Mouse (Mus musculus): Measurements from ENCODE around the gene Dcun1d4. TPM values are rescaled to one million over a fixed set of nuclear protein-coding genes. Genes with fewer than 3 reads are reported as not detected.

The Dcun1d4 gene
- polyA plus RNA-seq, 1 experiment from 2014 or later = 24.1 TPM

- ATAC-seq (ENCODE audit: low FRiP score, low TSS enrichment) = no peak
- WGBS = 90% methylated on average over 2 of the region's 2 CpGs
Observed at GRCm38 (mm10) chr5:73540511-73540871, 59.7 kb downstream of the Dcun1d4 start.

GRCm38 (mm10) chr5:73544111-73544753 lies 63.4 kb downstream of the Dcun1d4 start:
- Histone ChIP-seq H3K36me3 (ENCODE audit: insufficient read depth, low read length) (no peaks in the 10 kb centered on the region), H3K9me3 (ENCODE audit: low read length) (no peaks in the 10 kb centered on the region), H3K4me2 (replicated peaks; ENCODE audit: low read depth, low read length) (no peak overlapping the region), H3K4me3 (ENCODE audit: low read length) (no peak overlapping the region), H3K27ac (ENCODE audit: low read length) (peak overlapping the region; percentile 58), H3K9ac (replicated peaks; ENCODE audit: low read length) (no peak overlapping the region), H3K27me3 (ENCODE audit: insufficient read depth, low read length) (no peaks in the 10 kb centered on the region), H3K4me1 (ENCODE audit: insufficient read depth, low read length) (peaks cover 34% of the 10 kb centered on the region)
- 23% methylated on average over 10 of the region's 10 CpGs for WGBS
- no peak for ATAC-seq (ENCODE audit: low FRiP score, low TSS enrichment)

More at GRCm38 (mm10) chr5:73540511-73540871, 59.7 kb downstream of the Dcun1d4 start:
- Histone ChIP-seq H3K27me3 (ENCODE audit: insufficient read depth, low read length) (no peaks in the 10 kb centered on the region), H3K4me3 (ENCODE audit: low read length) (no peak overlapping the region), H3K9me3 (ENCODE audit: low read length) (no peaks in the 10 kb centered on the region), H3K4me2 (replicated peaks; ENCODE audit: low read depth, low read length) (no peak overlapping the region), H3K36me3 (ENCODE audit: insufficient read depth, low read length) (0 out of 2 replicates have a peak, but pooled peaks cover 2% of the 10 kb centered on the region), H3K27ac (ENCODE audit: low read length) (no peak overlapping the region), H3K9ac (replicated peaks; ENCODE audit: low read length) (no peak overlapping the region), H3K4me1 (ENCODE audit: insufficient read depth, low read length) (peaks cover 21% of the 10 kb centered on the region)

- ATAC-seq (ENCODE audit: low FRiP score, low TSS enrichment) = peak; percentile 84
Observed at GRCm38 (mm10) chr5:73545641-73546040, 64.8 kb downstream of the Dcun1d4 start.

GRCm38 (mm10) chr5:73547252-73547651 lies 66.5 kb downstream of the Dcun1d4 start:
- Histone ChIP-seq H3K4me3 (ENCODE audit: low read length) (no peak overlapping the region), H3K4me1 (ENCODE audit: insufficient read depth, low read length) (peaks cover 34% of the 10 kb centered on the region), H3K9ac (replicated peaks; ENCODE audit: low read length) (no peak overlapping the region), H3K36me3 (ENCODE audit: insufficient read depth, low read length) (no peaks in the 10 kb centered on the region), H3K27me3 (ENCODE audit: insufficient read depth, low read length) (no peaks in the 10 kb centered on the region), H3K4me2 (replicated peaks; ENCODE audit: low read depth, low read length) (no peak overlapping the region), H3K9me3 (ENCODE audit: low read length) (no peaks in the 10 kb centered on the region), H3K27ac (ENCODE audit: low read length) (no peak overlapping the region)
- WGBS = 76% methylated on average over 7 of the region's 7 CpGs
- ATAC-seq (ENCODE audit: low FRiP score, low TSS enrichment) = no peak

More at GRCm38 (mm10) chr5:73545641-73546040, 64.8 kb downstream of the Dcun1d4 start:
- 51% methylated on average over 6 of the region's 6 CpGs for WGBS
- Histone ChIP-seq H3K36me3 (ENCODE audit: insufficient read depth, low read length) (no peaks in the 10 kb centered on the region), H3K4me3 (ENCODE audit: low read length) (no peak overlapping the region), H3K9ac (replicated peaks; ENCODE audit: low read length) (no peak overlapping the region), H3K27ac (ENCODE audit: low read length) (0 out of 2 replicates have a peak overlapping the region, but pooled peaks have one; percentile 31), H3K4me1 (ENCODE audit: insufficient read depth, low read length) (peaks cover 34% of the 10 kb centered on the region), H3K9me3 (ENCODE audit: low read length) (no peaks in the 10 kb centered on the region), H3K27me3 (ENCODE audit: insufficient read depth, low read length) (no peaks in the 10 kb centered on the region), H3K4me2 (replicated peaks; ENCODE audit: low read depth, low read length) (no peak overlapping the region)

DNA sequence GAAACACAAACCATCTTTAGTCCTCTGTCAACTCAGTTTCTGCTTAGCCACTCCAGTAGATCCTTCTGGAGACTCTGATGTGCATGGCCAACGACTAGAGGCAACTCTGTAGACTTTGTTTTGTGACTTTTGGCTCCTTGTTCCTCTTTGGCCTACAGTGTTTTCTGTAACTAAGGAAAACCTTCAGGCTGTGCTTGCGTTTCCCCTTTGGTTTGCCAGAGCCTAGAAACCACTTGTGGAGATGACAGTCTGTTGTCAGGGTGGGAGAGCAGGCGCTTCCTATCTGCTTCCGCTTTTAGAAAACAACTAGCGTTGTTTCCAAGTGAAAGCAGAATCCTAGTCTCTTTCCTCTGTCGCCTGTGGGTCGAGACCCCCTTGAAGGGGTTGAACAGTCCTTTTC lies 67.4 kb downstream of the Dcun1d4 start:
- Histone ChIP-seq H3K9me3 (ENCODE audit: low read length) (no peaks in the 10 kb centered on the region), H3K9ac (replicated peaks; ENCODE audit: low read length) (no peak overlapping the region), H3K4me1 (ENCODE audit: insufficient read depth, low read length) (peaks cover 34% of the 10 kb centered on the region), H3K27ac (ENCODE audit: low read length) (no peak overlapping the region), H3K27me3 (ENCODE audit: insufficient read depth, low read length) (no peaks in the 10 kb centered on the region), H3K4me2 (replicated peaks; ENCODE audit: low read depth, low read length) (no peak overlapping the region), H3K4me3 (ENCODE audit: low read length) (no peak overlapping the region), H3K36me3 (ENCODE audit: insufficient read depth, low read length) (0 out of 2 replicates have a peak, but pooled peaks cover 3% of the 10 kb centered on the region)
- 89% methylated on average over 7 of the region's 7 CpGs for WGBS
- no peak for ATAC-seq (ENCODE audit: low FRiP score, low TSS enrichment)

- no peak overlapping the region for H3K27ac ChIP-seq (ENCODE audit: low read length)
- no peaks in the 10 kb centered on the region for H3K27me3 ChIP-seq (ENCODE audit: insufficient read depth, low read length)
- no peak overlapping the region for H3K9ac ChIP-seq (replicated peaks; ENCODE audit: low read length)
- H3K4me1 ChIP-seq (ENCODE audit: insufficient read depth, low read length) = peaks cover 29% of the 10 kb centered on the region
- no peak overlapping the region for H3K4me2 ChIP-seq (replicated peaks; ENCODE audit: low read depth, low read length)
- no peak overlapping the region for H3K4me3 ChIP-seq (ENCODE audit: low read length)
- no peak for ATAC-seq (ENCODE audit: low FRiP score, low TSS enrichment)
- 0 out of 2 replicates have a peak, but pooled peaks cover 3% of the 10 kb centered on the region for H3K36me3 ChIP-seq (ENCODE audit: insufficient read depth, low read length)
- 97% methylated on average over 1 of the region's 1 CpGs for WGBS
- no peaks in the 10 kb centered on the region for H3K9me3 ChIP-seq (ENCODE audit: low read length)
Observed at GRCm38 (mm10) chr5:73548838-73549237, 68.0 kb downstream of the Dcun1d4 start.

DNA sequence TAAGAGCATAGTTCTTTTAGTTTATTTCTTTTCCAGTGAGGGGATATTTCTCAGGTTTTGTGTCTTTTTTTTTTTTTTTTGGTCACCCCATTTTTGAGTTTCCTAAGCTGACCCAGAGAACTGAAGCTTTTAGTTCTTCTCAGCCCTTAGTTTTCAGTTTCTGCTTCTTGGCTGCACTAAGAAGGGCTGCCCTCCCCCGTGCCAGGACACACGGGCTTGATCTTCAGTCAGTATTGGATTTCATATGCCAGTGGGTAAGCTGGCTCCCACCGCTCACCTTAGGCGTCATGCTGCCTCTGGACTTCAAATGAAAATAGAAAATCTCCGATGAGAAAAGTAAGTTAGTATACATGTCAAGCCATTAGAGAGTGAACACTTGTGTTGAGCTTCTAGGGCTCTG lies 71.0 kb downstream of the Dcun1d4 start:
- H3K4me1 ChIP-seq (ENCODE audit: insufficient read depth, low read length) = peaks cover 5% of the 10 kb centered on the region; the same call in 1 of the 2 replicates
- no peak for ATAC-seq (ENCODE audit: low FRiP score, low TSS enrichment)
- WGBS = 51% methylated on average over 5 of the region's 5 CpGs
- H3K27me3 ChIP-seq (ENCODE audit: insufficient read depth, low read length) = no peaks in the 10 kb centered on the region
- H3K4me3 ChIP-seq (ENCODE audit: low read length) = no peak overlapping the region
- H3K4me2 ChIP-seq (replicated peaks; ENCODE audit: low read depth, low read length) = no peak overlapping the region
- no peak overlapping the region for H3K9ac ChIP-seq (replicated peaks; ENCODE audit: low read length)
- no peak overlapping the region for H3K27ac ChIP-seq (ENCODE audit: low read length)
- H3K9me3 ChIP-seq (ENCODE audit: low read length) = no peaks in the 10 kb centered on the region
- 0 out of 2 replicates have a peak, but pooled peaks cover 3% of the 10 kb centered on the region for H3K36me3 ChIP-seq (ENCODE audit: insufficient read depth, low read length)

DNA sequence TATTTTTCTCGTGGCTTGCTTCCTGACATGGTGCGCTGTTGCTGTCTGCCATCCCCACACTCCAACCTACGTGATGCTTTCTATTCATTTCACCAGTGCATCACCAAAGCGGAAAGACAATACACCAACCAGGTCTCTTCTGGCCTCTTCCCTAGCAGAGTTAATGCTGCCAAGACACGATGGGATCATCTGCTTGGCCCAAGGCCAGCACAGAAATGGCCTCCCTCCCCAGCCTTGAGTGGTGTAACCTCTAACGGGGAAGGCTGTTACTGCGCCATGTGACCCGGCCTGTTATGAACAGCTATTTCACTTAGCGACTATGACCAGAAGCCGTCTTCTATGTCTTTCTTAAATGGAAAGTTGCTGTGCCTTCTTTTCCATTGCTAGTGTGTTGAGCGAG lies 73.1 kb downstream of the Dcun1d4 start:
- H3K27me3 ChIP-seq (ENCODE audit: insufficient read depth, low read length) = no peaks in the 10 kb centered on the region
- H3K9me3 ChIP-seq (ENCODE audit: low read length) = no peaks in the 10 kb centered on the region
- ATAC-seq (ENCODE audit: low FRiP score, low TSS enrichment) = no peak
- WGBS = 92% methylated on average over 11 of the region's 11 CpGs
- H3K4me3 ChIP-seq (ENCODE audit: low read length) = no peak overlapping the region
- H3K4me2 ChIP-seq (replicated peaks; ENCODE audit: low read depth, low read length) = no peak overlapping the region
- H3K36me3 ChIP-seq (ENCODE audit: insufficient read depth, low read length) = peaks cover 13% of the 10 kb centered on the region
- no peak overlapping the region for H3K27ac ChIP-seq (ENCODE audit: low read length)
- H3K4me1 ChIP-seq (ENCODE audit: insufficient read depth, low read length) = no peaks in the 10 kb centered on the region
- H3K9ac ChIP-seq (replicated peaks; ENCODE audit: low read length) = no peak overlapping the region

DNA sequence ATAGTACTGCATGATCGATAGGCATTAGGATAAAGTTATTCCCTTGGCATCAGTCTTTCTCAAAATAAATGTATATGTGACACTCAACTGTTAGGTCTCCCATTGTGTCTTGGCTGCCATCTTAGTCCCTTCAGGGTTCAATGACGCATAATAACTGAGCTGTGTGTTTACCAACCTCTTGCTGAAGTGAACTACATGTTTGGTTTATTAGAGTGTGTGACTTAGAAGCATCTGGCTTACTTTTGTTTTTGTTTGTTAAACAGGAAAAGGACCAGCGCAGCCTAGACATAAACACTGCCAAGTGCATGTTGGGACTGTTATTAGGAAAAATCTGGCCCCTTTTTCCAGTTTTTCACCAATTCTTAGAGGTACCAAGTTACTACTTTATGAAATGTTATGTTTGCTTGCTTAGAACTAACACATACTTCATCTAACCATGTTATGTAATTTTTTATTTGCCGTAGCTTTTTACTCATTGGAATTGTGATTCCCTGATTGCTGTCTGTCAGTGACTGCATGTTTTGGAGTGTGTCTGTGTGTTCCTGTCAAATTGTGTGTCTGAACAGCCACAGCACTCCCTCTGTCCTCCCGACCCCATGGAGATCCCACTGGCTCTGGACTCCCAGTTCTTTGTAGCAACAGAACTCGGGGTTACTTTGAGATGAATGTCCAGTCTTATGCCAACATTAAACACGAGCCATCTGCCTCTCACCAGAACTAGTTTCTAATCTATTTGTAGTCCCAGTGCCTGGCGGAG lies 74.5 kb downstream of the Dcun1d4 start:
- H3K4me2 ChIP-seq (replicated peaks; ENCODE audit: low read depth, low read length) = no peak overlapping the region
- no peak overlapping the region for H3K9ac ChIP-seq (replicated peaks; ENCODE audit: low read length)
- H3K27ac ChIP-seq (ENCODE audit: low read length) = no peak overlapping the region
- no peaks in the 10 kb centered on the region for H3K9me3 ChIP-seq (ENCODE audit: low read length)
- WGBS = 90% methylated on average over 8 of the region's 8 CpGs
- no peak overlapping the region for H3K4me3 ChIP-seq (ENCODE audit: low read length)
- no peak for ATAC-seq (ENCODE audit: low FRiP score, low TSS enrichment)
- H3K27me3 ChIP-seq (ENCODE audit: insufficient read depth, low read length) = no peaks in the 10 kb centered on the region
- H3K36me3 ChIP-seq (ENCODE audit: insufficient read depth, low read length) = peaks cover 24% of the 10 kb centered on the region
- H3K4me1 ChIP-seq (ENCODE audit: insufficient read depth, low read length) = no peaks in the 10 kb centered on the region
